Mouse (Mus musculus): ENCODE measurements at regions not wholly inside any gene's neighbourhood (a gene's known extent, or its start where the extent isn't known, plus 50 kb on each side); places are given as distances from the start of the nearest gene placed in this dataset.

GRCm38 (mm10) chr3:49527642-49528041 lies 229.5 kb downstream of the Pcdh18 start:
- CTCF ChIA-PET: no interaction called here
- POLR2A ChIA-PET: no interaction called here

- CTCF ChIA-PET: no interaction called here
- POLR2A ChIA-PET: no interaction called here
Measured at GRCm38 (mm10) chr3:49520088-49520487, 237.0 kb downstream of the Pcdh18 start.

- CTCF ChIA-PET: interaction anchor here in 1 of 4 experiments (0.6 kb wide), 1 partner anchor 133 kb away, joined by 3 read pairs; no protein-coding TSS in a partner anchor
- POLR2A ChIA-PET: interaction anchor here in 1 of 4 experiments (0.6 kb wide), 1 partner anchor 13 kb away, joined by 3 read pairs; no protein-coding TSS in a partner anchor
Measured at GRCm38 (mm10) chr3:49504581-49504980, 252.5 kb downstream of the Pcdh18 start.

- POLR2A ChIA-PET: no interaction called here
- CTCF ChIA-PET: interaction anchor here in 1 of 4 experiments (0.6 kb wide), 1 partner anchor 73 kb away, joined by 3 read pairs; no protein-coding TSS in a partner anchor
Measured at GRCm38 (mm10) chr3:49502351-49502750, 254.8 kb downstream of the Pcdh18 start.

GRCm38 (mm10) chr3:49485105-49485504 lies 272.0 kb downstream of the Pcdh18 start:
- ChIA-PET POLR2A (no interaction called here), CTCF (no interaction called here)

All from embryonic stem cell, embryonic (primary cell).